Mouse (Mus musculus) lung, embryonic 16.5 days (tissue): ENCODE results near the gene Blnk. TPM values are rescaled to one million over a fixed set of nuclear protein-coding genes. Genes with fewer than 3 reads are reported as not detected.

Experiments
- ATAC-seq: fragments of 200-750 bp; cut with Nextera tagmentation; 2 replicates; pipeline ENCODE4 v1.8.0; 2017; ENCODE audit warnings: low read depth, mild to moderate bottlenecking, moderate library complexity
- H3K27ac ChIP-seq: fragments of 300-500 bp; sonication (generic); 2 replicates; pipeline ENCODE4 v1.5.1; 2014; ENCODE audit warnings: mild to moderate bottlenecking, control low read depth, low read length
- H3K27me3 ChIP-seq: fragments of 300-500 bp; sonication (generic); 2 replicates; pipeline ENCODE4 v1.6.1; 2014; ENCODE audit warnings: low read depth, low read length, mixed read lengths; ENCODE audit not compliant: control insufficient read depth, insufficient read depth
- H3K36me3 ChIP-seq: fragments of 300-500 bp; sonication (generic); 2 replicates; pipeline ENCODE4 v1.6.1; 2014; ENCODE audit warnings: low read length; ENCODE audit not compliant: control insufficient read depth, insufficient read depth
- H3K4me1 ChIP-seq: fragments of 300-500 bp; sonication (generic); replicated peaks from 2 replicates; pipeline ENCODE4 v1.6.1; 2014; ENCODE audit warnings: low read length, mixed read lengths; ENCODE audit not compliant: control insufficient read depth, insufficient read depth
- H3K4me2 ChIP-seq: fragments of 300-500 bp; sonication (generic); 2 replicates; pipeline ENCODE4 v1.6.1; 2014; ENCODE audit warnings: low read depth, low read length, control low read depth
- H3K4me3 ChIP-seq: fragments of 300-500 bp; sonication (generic); 2 replicates; pipeline ENCODE4 v1.5.1; 2014; ENCODE audit warnings: mild to moderate bottlenecking, low read length, control low read depth
- H3K9ac ChIP-seq: fragments of 300-500 bp; sonication (generic); 2 replicates; pipeline ENCODE4 v1.6.1; 2014; ENCODE audit warnings: low read length, control low read depth
- H3K9me3 ChIP-seq: fragments of 300-500 bp; sonication (generic); 2 replicates; pipeline ENCODE4 v1.6.1; 2016; ENCODE audit warnings: low read length; ENCODE audit not compliant: control insufficient read depth
- WGBS: fragments of 180-500 bp; shearing (Covaris S2); extraction: QIAGEN DNeasy Blood & Tissue Kit; methylation state at CpG from one replicate; pipeline ENCODE4 v1.1.7; 2014; 5-methylcytosine and 5-hydroxymethylcytosine counted together
- polyA plus RNA-seq: library from polyadenylated mRNA; unstranded; fragments of >200 nt; fragmentation: Nextera tagmentation; extraction: Ambion mirVana; gene quantifications from 2 replicates; pipeline ENCODE4 v1.2.1, GENCODE M21; 2015

Gene Blnk
- polyA plus RNA-seq, 1 experiment from 2014 or later: 0.64 TPM

DNA sequence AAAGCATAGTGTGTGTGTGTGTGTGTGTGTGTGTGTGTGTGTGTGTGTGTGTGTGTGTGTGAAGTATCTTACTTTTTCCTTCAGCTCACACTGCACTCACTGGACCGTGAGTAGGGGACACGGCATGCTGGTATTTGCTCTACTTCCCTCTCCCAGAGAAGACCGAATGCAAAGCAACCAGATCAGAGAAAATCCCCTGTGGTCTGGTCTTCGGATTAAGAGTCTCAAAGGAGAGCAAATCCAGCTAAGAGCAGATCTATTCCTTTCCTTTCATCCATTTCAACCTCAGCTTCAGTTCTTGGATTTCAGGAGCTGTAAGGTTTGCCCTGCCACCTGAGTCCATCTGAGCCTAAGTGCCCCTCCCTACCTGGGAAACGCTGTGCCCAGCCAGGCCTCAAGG is 16.3 kb downstream of the Blnk start:
- no peak for ATAC-seq
- WGBS: 41% methylated on average over 5 of the region's 5 CpGs
- no peaks in the 10 kb centered on the region for H3K36me3 ChIP-seq
- H3K9me3 ChIP-seq: no peaks in the 10 kb centered on the region
- no peaks in the 10 kb centered on the region for H3K4me1 ChIP-seq
- H3K4me2 ChIP-seq: no peak overlapping the region
- H3K4me3 ChIP-seq: no peak overlapping the region
- H3K27ac ChIP-seq: no peak overlapping the region
- no peak overlapping the region for H3K9ac ChIP-seq
- H3K27me3 ChIP-seq: no peaks in the 10 kb centered on the region

DNA sequence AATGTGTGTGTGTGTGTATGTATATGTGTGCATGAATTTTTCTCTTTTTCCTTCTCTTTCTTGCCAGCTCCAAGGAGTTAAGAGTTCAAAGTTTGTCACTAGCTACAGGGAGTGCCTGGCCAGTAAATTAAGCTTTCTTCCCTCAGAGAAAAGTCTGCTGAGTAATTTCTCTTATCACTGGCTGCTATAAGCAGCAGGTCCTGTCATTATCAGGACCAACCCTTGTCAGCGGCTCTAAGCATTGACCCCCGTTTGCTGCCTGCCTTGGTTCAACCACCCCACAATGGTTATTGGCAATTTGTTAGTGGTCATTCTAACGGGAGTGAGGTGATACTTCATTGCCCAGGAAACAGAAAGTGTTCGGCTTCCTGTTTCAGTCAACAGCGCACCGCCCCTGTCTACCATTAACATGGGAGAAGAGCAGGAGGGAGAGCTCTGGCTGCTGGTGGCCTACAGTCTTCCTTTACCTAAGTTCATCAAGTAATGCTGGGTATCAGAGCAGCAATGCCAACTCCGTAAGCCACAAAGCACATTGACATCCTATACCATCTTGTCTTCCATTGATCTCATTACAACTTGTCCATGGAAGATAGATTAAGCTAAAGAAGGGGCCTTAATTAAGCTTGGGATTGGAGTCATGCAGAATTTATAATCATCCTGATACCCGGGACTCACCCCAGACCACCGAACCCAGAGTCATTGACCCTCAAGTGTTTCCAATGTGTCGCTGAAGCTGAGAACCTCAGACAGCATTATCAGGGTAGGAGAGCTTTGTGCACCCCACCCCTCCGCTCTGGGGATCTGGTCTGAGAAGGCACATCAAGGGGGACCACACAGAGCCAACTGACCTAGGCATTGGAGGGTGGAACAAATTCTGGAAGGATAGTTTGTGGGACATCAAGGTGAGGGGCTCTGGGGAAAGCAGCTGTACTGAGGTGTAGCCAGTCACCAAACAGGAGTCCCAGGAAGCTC is 17.1 kb downstream of the Blnk start:
- no peak overlapping the region for H3K9ac ChIP-seq
- no peak for ATAC-seq
- no peaks in the 10 kb centered on the region for H3K27me3 ChIP-seq
- no peak overlapping the region for H3K4me2 ChIP-seq
- no peaks in the 10 kb centered on the region for H3K9me3 ChIP-seq
- WGBS: 71% methylated on average over 11 of the region's 11 CpGs
- no peak overlapping the region for H3K27ac ChIP-seq
- no peaks in the 10 kb centered on the region for H3K4me1 ChIP-seq
- no peaks in the 10 kb centered on the region for H3K36me3 ChIP-seq
- no peak overlapping the region for H3K4me3 ChIP-seq

DNA sequence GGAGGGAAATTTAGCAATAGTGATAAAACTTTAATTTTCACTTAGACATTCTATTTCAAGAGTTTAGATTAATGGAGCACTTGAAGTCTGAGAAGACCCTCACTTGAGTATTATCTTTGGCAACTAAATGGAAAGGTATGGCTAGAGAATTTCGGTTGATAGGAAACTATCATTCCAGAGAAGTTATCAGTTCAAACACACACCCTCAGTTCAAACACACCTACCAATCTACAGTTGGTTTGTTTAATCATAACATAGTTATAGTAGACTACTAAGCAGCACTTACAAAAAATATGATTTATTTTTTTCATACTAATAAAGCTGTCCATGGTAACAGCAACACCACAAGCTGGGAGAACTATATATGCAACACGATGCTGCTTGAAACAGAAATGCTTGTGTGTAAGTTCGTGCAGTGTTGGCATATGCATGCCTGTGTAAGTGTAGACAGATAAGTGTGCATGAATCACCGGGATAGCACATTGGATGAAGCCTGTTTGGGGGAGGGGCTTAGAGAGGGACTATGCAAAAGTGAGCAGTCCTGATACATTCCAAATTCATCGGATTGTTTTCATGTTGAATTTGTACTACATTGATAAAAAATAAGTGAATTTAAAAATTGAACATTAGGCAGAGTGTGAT is 22.9 kb downstream of the Blnk start:
- H3K36me3 ChIP-seq: no peaks in the 10 kb centered on the region
- H3K9me3 ChIP-seq: no peaks in the 10 kb centered on the region
- H3K27me3 ChIP-seq: no peaks in the 10 kb centered on the region
- no peaks in the 10 kb centered on the region for H3K4me1 ChIP-seq
- ATAC-seq: no peak
- no peak overlapping the region for H3K4me3 ChIP-seq
- no peak overlapping the region for H3K9ac ChIP-seq
- no peak overlapping the region for H3K27ac ChIP-seq
- WGBS: 66% methylated on average over 5 of the region's 5 CpGs
- H3K4me2 ChIP-seq: no peak overlapping the region

DNA sequence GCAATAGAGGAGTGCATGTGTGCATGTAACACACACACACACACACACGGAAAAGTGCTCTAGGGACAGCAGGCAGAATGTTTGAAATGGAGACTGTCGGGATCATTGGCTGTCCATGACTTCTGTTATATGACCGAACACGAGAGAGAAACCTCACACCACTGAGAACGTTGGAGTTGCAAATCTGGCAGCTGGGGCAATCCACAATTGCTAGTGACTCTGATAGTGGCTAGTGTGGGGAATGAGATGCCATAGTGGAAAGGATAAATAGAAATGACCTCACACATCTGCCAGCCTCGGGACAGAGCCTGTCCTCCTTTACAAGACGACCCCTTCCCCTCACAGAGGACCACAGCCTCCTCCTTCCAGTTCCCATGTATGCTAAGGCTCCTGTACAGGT is 23.6 kb downstream of the Blnk start:
- no peaks in the 10 kb centered on the region for H3K36me3 ChIP-seq
- H3K4me2 ChIP-seq: no peak overlapping the region
- ATAC-seq: no peak
- H3K9ac ChIP-seq: no peak overlapping the region
- H3K4me3 ChIP-seq: no peak overlapping the region
- H3K4me1 ChIP-seq: no peaks in the 10 kb centered on the region
- WGBS: 70% methylated on average over 7 of the region's 7 CpGs
- H3K27me3 ChIP-seq: no peaks in the 10 kb centered on the region
- H3K9me3 ChIP-seq: no peaks in the 10 kb centered on the region
- H3K27ac ChIP-seq: no peak overlapping the region

DNA sequence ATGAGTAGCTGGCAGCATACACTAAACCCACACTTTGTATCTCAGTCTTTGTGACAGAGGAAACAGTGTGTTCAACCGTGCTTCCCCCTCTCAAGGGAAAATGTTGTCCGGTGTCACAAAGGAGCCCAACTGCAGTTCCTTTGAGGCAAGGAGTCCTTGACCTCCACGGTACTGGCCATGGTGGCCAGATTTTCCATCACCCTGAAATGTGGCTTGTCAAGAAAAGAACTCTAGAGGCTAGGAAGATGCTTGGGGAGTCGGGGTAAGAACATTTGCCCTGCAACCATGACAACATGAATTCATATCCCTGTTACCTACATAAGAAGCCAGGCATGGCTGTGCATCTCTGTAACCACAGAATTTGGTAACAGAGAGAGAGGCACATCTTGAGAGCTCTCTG is 24.0 kb downstream of the Blnk start:
- H3K27me3 ChIP-seq: no peaks in the 10 kb centered on the region
- no peaks in the 10 kb centered on the region for H3K36me3 ChIP-seq
- no peaks in the 10 kb centered on the region; the same call in 1 of the 2 replicates for H3K4me1 ChIP-seq
- no peak overlapping the region for H3K4me2 ChIP-seq
- no peak overlapping the region for H3K9ac ChIP-seq
- 64% methylated on average over 4 of the region's 4 CpGs for WGBS
- ATAC-seq: no peak
- no peak overlapping the region for H3K4me3 ChIP-seq
- no peak overlapping the region for H3K27ac ChIP-seq
- no peaks in the 10 kb centered on the region for H3K9me3 ChIP-seq

DNA sequence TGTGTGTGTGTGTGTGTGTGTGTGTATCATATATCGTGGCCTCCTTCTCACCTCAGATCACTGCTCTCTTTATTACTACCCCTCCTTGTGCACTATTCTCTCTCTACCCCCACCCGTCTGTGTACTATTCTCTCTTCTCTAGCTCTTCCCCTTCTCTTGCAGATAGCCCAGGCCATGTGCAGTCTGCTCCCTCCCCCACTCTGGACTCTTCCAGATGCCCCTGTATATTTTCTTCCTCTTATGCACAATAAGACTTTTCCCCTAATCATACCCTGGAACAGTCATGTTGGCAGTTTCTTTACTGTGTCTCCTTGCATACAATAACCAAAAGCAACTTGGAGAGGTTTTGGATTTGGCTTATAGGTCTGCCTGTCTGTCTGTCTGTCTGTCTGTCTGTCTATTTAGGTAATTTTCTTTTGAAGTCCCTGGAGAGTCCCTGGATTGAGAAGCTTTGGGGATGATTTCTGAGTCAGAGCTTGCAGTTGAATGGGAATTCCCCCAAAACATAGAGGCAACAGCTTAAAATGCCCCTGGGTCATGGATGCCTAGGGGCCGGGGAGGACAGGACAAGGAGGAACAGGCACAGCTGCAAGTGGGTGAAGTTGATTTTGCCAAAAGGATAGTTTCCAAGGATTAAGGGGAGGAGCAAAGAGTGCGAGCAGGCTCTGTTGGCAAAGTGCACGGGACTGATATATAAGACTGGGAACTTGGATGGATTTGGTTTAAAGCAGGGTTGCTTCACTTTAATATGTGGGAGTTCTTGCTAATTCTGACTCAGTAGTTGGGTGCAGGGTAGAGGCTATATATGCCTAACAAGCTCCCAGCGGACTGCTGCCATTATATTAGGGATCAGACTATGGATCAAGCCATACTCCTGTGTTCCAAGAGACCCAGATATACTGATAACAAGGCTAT is 29.1 kb downstream of the Blnk start:
- no peak overlapping the region for H3K4me2 ChIP-seq
- H3K9ac ChIP-seq: no peak overlapping the region
- WGBS: 56% methylated on average over 6 of the region's 6 CpGs
- no peaks in the 10 kb centered on the region for H3K36me3 ChIP-seq
- no peaks in the 10 kb centered on the region for H3K27me3 ChIP-seq
- H3K9me3 ChIP-seq: no peaks in the 10 kb centered on the region
- no peak for ATAC-seq
- no peak overlapping the region for H3K27ac ChIP-seq
- H3K4me3 ChIP-seq: no peak overlapping the region
- H3K4me1 ChIP-seq: no peaks in the 10 kb centered on the region; the same call in 1 of the 2 replicates

DNA sequence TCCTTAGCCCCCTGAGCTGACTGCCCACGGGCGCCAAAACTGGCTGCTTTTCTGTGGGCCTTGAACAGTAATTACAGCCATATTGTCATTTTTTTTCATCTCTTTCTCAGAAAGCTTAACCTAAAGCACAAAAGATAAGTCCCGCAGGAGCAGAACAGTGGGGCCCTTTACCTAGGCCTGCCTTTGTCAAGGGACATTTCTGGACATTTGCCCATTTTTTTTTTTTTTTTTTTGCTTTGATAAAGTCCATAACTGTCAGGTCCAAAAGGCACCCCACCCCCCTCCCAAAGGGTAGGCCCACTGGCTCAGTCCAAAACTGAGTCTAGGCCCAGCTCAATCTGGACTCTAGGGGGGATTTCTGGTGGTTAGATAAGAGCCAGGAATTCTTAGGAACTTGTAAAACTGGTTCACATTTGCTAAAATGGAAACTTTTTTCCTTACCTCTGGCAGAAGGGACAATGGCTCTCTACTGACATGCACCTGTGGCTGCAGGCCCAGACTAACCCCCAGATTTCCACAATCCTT is 29.9 kb downstream of the Blnk start:
- Histone ChIP-seq H3K4me3 (no peak overlapping the region), H3K4me2 (no peak overlapping the region), H3K4me1 (no peaks in the 10 kb centered on the region; the same call in 1 of the 2 replicates), H3K9ac (no peak overlapping the region), H3K27ac (peak overlapping the region; percentile 35), H3K9me3 (no peaks in the 10 kb centered on the region), H3K27me3 (no peaks in the 10 kb centered on the region), H3K36me3 (no peaks in the 10 kb centered on the region)
- WGBS: 54% methylated on average over 3 of the region's 3 CpGs
- ATAC-seq: peak; percentile 57

DNA sequence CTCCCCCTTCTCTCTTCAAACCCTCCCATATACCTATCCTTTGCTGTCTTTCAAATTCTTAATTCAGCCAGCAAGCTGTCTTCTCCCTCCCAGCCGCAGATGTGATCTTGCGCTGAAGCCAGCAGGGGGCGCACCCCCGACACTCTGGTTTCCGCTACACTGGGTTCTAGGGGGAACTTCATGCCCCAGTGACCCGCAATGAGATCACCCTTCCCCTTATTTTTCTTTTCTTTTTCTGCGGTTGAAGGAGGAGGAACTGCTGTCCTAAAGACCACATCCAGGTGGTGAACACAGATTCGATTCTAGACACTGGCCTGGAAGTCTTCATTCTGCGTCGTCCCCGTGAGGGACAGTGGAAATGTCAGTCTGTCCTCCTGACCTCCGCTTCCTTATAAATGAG is 31.3 kb downstream of the Blnk start:
- ATAC-seq: no peak
- WGBS: 51% methylated on average over 12 of the region's 12 CpGs
- Histone ChIP-seq H3K4me2 (no peak overlapping the region), H3K27ac (no peak overlapping the region), H3K4me3 (no peak overlapping the region), H3K9ac (no peak overlapping the region), H3K27me3 (no peaks in the 10 kb centered on the region), H3K9me3 (no peaks in the 10 kb centered on the region), H3K36me3 (no peaks in the 10 kb centered on the region), H3K4me1 (no peaks in the 10 kb centered on the region; the same call in 1 of the 2 replicates)
